27 mouse cellular contexts compared by ENCODE assay signal in the genomic region with DNA sequence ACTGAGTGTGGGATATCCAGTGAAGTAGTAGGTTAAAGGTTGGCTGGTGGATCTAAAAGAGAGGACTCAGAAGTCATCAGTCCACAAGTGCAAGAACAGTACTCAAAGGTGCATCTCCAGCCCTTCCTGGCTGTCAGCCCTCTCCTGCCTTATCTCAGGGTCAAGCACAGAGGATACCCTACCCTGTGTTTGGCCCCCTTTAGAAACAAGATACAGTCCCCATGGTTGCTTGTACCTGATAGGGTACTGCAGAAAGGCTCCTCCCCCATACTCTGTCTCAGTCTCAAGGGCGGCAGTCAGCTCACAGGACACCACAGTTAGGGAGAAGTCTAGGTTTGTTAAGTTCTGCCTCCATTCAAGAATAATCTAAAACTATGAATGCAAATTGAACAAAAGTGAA. TPM values are rescaled to one million over a fixed set of nuclear protein-coding genes. Genes with fewer than 3 reads are reported as not detected.
DNase-seq lines count a peak whose midpoint lies in the region; ATAC-seq lines count a peak whose summit lies in the region.
"Had no signal": no experiment of that assay in that cellular context is flagged by ENCODE, and none has a peak within 500 bp of the region (broad histone marks: within the 10 kb centered on the region; RNA-seq: fewer than 3 reads in every experiment).

No protein-coding gene starts in this region.

- peak overlapping the region; percentile 50 for H3K4me2 ChIP-seq in heart, embryonic 11.5 days
- H3K4me2 ChIP-seq in heart, embryonic 16.5 days (ENCODE audit: low read depth, low read length) = peak overlapping the region; percentile 52
- peak overlapping the region; percentile 22 for H3K4me2 ChIP-seq in liver, embryonic 12.5 days
- H3K4me2 ChIP-seq in liver, embryonic 16.5 days (ENCODE audit: low read depth, low read length) = no peak overlapping the region
- H3K4me2 ChIP-seq: embryonic facial prominence, embryonic 12.5 days; hindbrain, embryonic 14.5 days; limb, embryonic 15.5 days; lung, embryonic 15.5 days; midbrain, embryonic 11.5 days had no signal

- 13% methylated on average over 1 of the region's 1 CpGs for WGBS in heart, embryonic 11.5 days (ENCODE audit: insufficient replicate concordance)
- 26% methylated on average over 1 of the region's 1 CpGs for WGBS in heart, embryonic 16.5 days
- 11% methylated on average over 1 of the region's 1 CpGs for WGBS in liver, embryonic 12.5 days (ENCODE audit: insufficient replicate concordance)
- WGBS in liver, embryonic 16.5 days (ENCODE audit: insufficient replicate concordance) = 19% methylated on average over 1 of the region's 1 CpGs

- H3K27ac ChIP-seq in heart, embryonic 11.5 days (ENCODE audit: low read depth, low read length) = peak overlapping the region; percentile 67
- H3K27ac ChIP-seq in heart, embryonic 16.5 days (ENCODE audit: low read length) = peak overlapping the region; percentile 84
- no peak overlapping the region for H3K27ac ChIP-seq in liver, embryonic 12.5 days
- no peak overlapping the region for H3K27ac ChIP-seq in liver, embryonic 16.5 days (ENCODE audit: low read length)
- H3K27ac ChIP-seq: embryonic facial prominence, embryonic 12.5 days; hindbrain, embryonic 14.5 days; limb, embryonic 15.5 days; lung, embryonic 15.5 days had no signal

- peak overlapping the region; percentile 16 for H3K4me3 ChIP-seq in heart, embryonic 11.5 days (ENCODE audit: low read depth, low read length)
- H3K4me3 ChIP-seq in heart, embryonic 16.5 days (ENCODE audit: low read length) = peak overlapping the region; percentile 12; the same call in 1 of the 2 replicates
- no peak overlapping the region for H3K4me3 ChIP-seq in liver, embryonic 12.5 days
- H3K4me3 ChIP-seq in liver, embryonic 16.5 days (ENCODE audit: low read depth, low read length) = no peak overlapping the region
- H3K4me3 ChIP-seq: embryonic facial prominence, embryonic 12.5 days; limb, embryonic 10.5 days; limb, embryonic 15.5 days; lung, embryonic 15.5 days had no signal

- ATAC-seq in heart, embryonic 11.5 days (replicated peaks; ENCODE audit: insufficient number of reproducible peaks, low FRiP score, low TSS enrichment) = peak; percentile 80
- ATAC-seq in heart, embryonic 16.5 days (replicated peaks; ENCODE audit: extremely low read depth, insufficient read depth, low FRiP score) = peak; percentile 43
- ATAC-seq in liver, embryonic 12.5 days = peak; percentile 86
- ATAC-seq in liver, embryonic 16.5 days (ENCODE audit: low read depth) = peak; percentile 44
- ATAC-seq: CD4-positive, CD25-positive, alpha-beta regulatory T cell, adult 4 months; forebrain, embryonic 14.5 days; intestine, postnatal 0 days; midbrain, embryonic 16.5 days had no signal

- DNase-seq in heart, postnatal 4 days = no peak
- DNase-seq in heart, postnatal 10 days = no peak
- DNase-seq in cerebellum, adult 11-12 months = no peak
- DNase-seq: adrenal gland, adult 2 months; adrenal gland, postnatal 36 days; cerebellum, adult 2 months; cerebellum, postnatal 25 days; gastrocnemius, postnatal 14 days; kidney, adult 9 months; kidney, postnatal 10 days; right cerebral cortex, adult 18-20 months; spleen, adult 18-20 months; thymus, postnatal 14 days had no signal

- no peak overlapping the region for H3K9ac ChIP-seq in heart, embryonic 11.5 days (ENCODE audit: low read depth, low read length)
- no peak overlapping the region for H3K9ac ChIP-seq in heart, embryonic 16.5 days (ENCODE audit: low read length)
- H3K9ac ChIP-seq in liver, embryonic 12.5 days = no peak overlapping the region
- H3K9ac ChIP-seq in liver, embryonic 16.5 days (ENCODE audit: low read depth, low read length) = no peak overlapping the region
- H3K9ac ChIP-seq: embryonic facial prominence, embryonic 12.5 days; hindbrain, embryonic 14.5 days; limb, embryonic 15.5 days; lung, embryonic 15.5 days had no signal

- peaks cover 70% of the 10 kb centered on the region for H3K4me1 ChIP-seq in heart, embryonic 11.5 days (ENCODE audit: control insufficient read depth, insufficient read depth, low read length)
- H3K4me1 ChIP-seq in heart, embryonic 16.5 days (ENCODE audit: control insufficient read depth, insufficient read depth, low read length) = peaks cover 75% of the 10 kb centered on the region
- peaks cover 57% of the 10 kb centered on the region for H3K4me1 ChIP-seq in liver, embryonic 12.5 days
- peaks cover 28% of the 10 kb centered on the region for H3K4me1 ChIP-seq in liver, embryonic 16.5 days (ENCODE audit: control insufficient read depth, low read depth, low read length)

- intact Hi-C loops in heart, postnatal 10 days (cut with DNase I) = loop anchor here (5.0 kb wide), 1 partner anchor 37 kb away; the partner anchor contains the start of gene Abtb2

- no peaks in the 10 kb centered on the region for H3K9me3 ChIP-seq in heart, embryonic 11.5 days (replicated peaks; ENCODE audit: control insufficient read depth, low read length)
- H3K9me3 ChIP-seq in heart, embryonic 16.5 days (replicated peaks; ENCODE audit: control insufficient read depth, low read length) = no peaks in the 10 kb centered on the region
- H3K9me3 ChIP-seq in liver, embryonic 12.5 days (replicated peaks) = no peaks in the 10 kb centered on the region
- no peaks in the 10 kb centered on the region for H3K9me3 ChIP-seq in liver, embryonic 16.5 days (replicated peaks; ENCODE audit: control insufficient read depth, low read length)
- H3K9me3 ChIP-seq: embryonic facial prominence, embryonic 12.5 days; limb, embryonic 10.5 days; limb, embryonic 15.5 days; lung, embryonic 15.5 days had no signal

- H3K36me3 ChIP-seq in heart, embryonic 11.5 days (ENCODE audit: control insufficient read depth, insufficient read depth, low read length) = no peaks in the 10 kb centered on the region
- H3K36me3 ChIP-seq in heart, embryonic 16.5 days (ENCODE audit: control insufficient read depth, insufficient read depth) = no peaks in the 10 kb centered on the region
- H3K36me3 ChIP-seq in liver, embryonic 12.5 days = no peaks in the 10 kb centered on the region
- H3K36me3 ChIP-seq in liver, embryonic 16.5 days (ENCODE audit: control insufficient read depth, insufficient read depth) = no peaks in the 10 kb centered on the region
- H3K36me3 ChIP-seq: embryonic facial prominence, embryonic 12.5 days; limb, embryonic 15.5 days; lung, embryonic 15.5 days had no signal

- no peaks in the 10 kb centered on the region for H3K27me3 ChIP-seq in heart, embryonic 11.5 days (ENCODE audit: control insufficient read depth, insufficient read depth, low read length)
- H3K27me3 ChIP-seq in heart, embryonic 16.5 days (ENCODE audit: control insufficient read depth, insufficient read depth, low read length) = no peaks in the 10 kb centered on the region
- no peaks in the 10 kb centered on the region for H3K27me3 ChIP-seq in liver, embryonic 12.5 days (replicated peaks)
- no peaks in the 10 kb centered on the region for H3K27me3 ChIP-seq in liver, embryonic 16.5 days (ENCODE audit: control insufficient read depth, insufficient read depth, low read depth, low read length)
- H3K27me3 ChIP-seq: embryonic facial prominence, embryonic 12.5 days; limb, embryonic 15.5 days; lung, embryonic 15.5 days had no signal

RNA-seq across cellular contexts. Expression of gene Abtb2, which starts 37.8 kb away (rescaled TPM):
- polyA plus RNA-seq in heart, embryonic 11.5 days (2014; fragmentation: Nextera tagmentation; extraction: Ambion mirVana) = 15.6 and 20.6 TPM in 2 replicates
- 10 to 100 TPM; 23.6 to 25.6 TPM for total RNA-seq in heart, postnatal 4 days (2021)
- polyA plus RNA-seq in heart, embryonic 16.5 days (2015; fragmentation: Nextera tagmentation; extraction: Ambion mirVana) = 19.9 and 23.2 TPM in 2 replicates
- total RNA-seq in heart, postnatal 10 days (2021) = 10 to 100 TPM; 21.1 to 27.6 TPM
- 4.1 and 4.5 TPM in 2 replicates for polyA plus RNA-seq in liver, embryonic 12.5 days (2016; fragmentation: Nextera tagmentation; extraction: Ambion mirVana)
- polyA plus RNA-seq in liver, embryonic 16.5 days (2015; fragmentation: Nextera tagmentation; extraction: Ambion mirVana) = 2.5 and 3.3 TPM in 2 replicates

Comparison
In these comparisons a context has a peak if more than half of its experiments do, and no peak if none do; other contexts are left out.
1. H3K27ac ChIP-seq: peak in heart, embryonic 11.5 days (single experiment) and heart, embryonic 16.5 days (single experiment); none in liver, embryonic 12.5 days (single experiment) and liver, embryonic 16.5 days (single experiment).
2. H3K4me3 ChIP-seq: peak in heart, embryonic 11.5 days (single experiment) and heart, embryonic 16.5 days (single experiment); none in liver, embryonic 12.5 days (single experiment) and liver, embryonic 16.5 days (single experiment).
3. Peak in every context shown above with its lines, with median percentiles within 50 percentile points of each other: ATAC-seq.